Mouse (Mus musculus) 3134 (cell line): Measurements from ENCODE around the gene Vmn1r64.
"Not testable (repeated sequence)": the region's sequence is repeated elsewhere in the genome, so short reads cannot be mapped to it uniquely, and the experiment has no call there.

ENCODE experiments used
- DNase-seq: peaks from one replicate; pipeline ENCODE4 v3.0.0-alpha.2; 2011; ENCODE audit warnings: low spot score; ENCODE audit not compliant: insufficient read length; ENCODE audit errors: extremely low read depth

Gene Vmn1r64

DNA sequence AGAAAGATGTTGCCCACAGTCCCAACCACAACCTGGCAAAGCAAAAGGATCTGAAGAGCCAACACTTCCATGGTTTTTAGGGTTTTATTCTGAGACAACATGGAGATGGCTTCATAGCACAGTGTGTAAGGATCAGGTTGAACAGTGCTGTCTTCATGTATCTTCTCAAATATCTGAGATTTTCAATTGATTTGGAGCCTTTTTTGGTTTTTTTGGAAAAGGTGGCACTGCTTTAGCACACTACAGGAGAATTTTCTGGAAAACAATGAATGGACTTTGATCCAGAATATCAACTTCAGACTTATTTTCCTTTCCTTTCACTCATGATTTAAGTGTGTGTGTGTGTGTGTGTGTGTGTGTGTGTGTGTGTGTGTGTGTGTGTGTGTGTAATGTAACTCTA is at the start of gene Vmn1r64:
TSS of gene Vmn1r64 (minus strand) at position 101 of the 400 bp plus-strand sequence.
- DNase-seq, result no peak

GRCm38 (mm10) chr7:5899238-5899637 is 14.9 kb upstream of the Vmn1r64 start:
- no peak for DNase-seq

- not testable (repeated sequence) for DNase-seq
Observed at GRCm38 (mm10) chr7:5897245-5897644, 12.9 kb upstream of the Vmn1r64 start.
